Mouse (Mus musculus) T-cell, adult 66 days (primary cell): ENCODE measurements around the gene Zfp945. TPM values are rescaled to one million over a fixed set of nuclear protein-coding genes. Genes with fewer than 3 reads are reported as not detected.

ENCODE experiments used
- total RNA-seq, 2 experiments: library from RNA; stranded (reverse); gene quantifications; 3 replicates in 1 of 2; 4 replicates in 1 of 2; pipeline ENCODE4 v1.2.4; 2023

The Zfp945 gene
- 10 to 100 TPM; 23.2 to 25.5 TPM for total RNA-seq

DNA sequence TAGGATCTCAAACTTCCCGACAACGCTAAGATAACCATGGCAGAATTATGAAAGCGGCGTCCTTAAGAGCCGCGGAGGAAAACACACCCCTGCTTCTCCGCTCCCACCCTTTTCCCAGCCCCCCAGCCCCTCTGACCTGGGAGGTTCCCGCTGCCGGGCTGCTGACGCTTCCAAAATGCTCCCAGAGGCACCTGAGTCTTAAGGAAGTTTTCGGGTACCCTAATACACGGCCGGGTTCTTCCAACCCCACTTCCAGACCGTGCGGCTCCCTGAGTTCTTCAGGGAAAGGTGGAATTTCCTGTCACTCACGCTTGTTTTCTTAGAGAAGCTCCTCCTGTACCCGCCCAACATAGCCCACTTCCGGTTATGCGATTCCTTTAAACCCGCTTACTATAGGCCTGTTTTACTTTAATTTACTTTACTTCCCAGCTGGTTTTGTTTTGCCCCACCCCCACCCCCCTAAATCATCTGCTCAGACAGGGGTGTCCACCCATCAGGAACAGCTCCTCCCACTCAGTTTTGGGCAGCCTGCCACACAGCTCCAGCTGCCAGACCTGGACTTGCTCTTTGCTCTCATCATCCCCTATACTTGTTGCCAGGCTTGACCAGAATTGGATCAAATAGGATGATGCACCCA lies at the start of gene Zfp945:
Zfp945 (minus strand) TSS at position 290 of the 637 bp plus-strand sequence.

Other genes with a start within 250 kb of the Zfp945 start
- gene Vmn2r113, start 75.8 kb upstream of the Zfp945 start, total RNA-seq = not detected
- not detected for gene Vmn2r-ps130, start 194.0 kb upstream of the Zfp945 start, total RNA-seq